Mouse (Mus musculus) retina, embryonic 14.5 days (tissue): ENCODE results near the gene Gm28053.

Experiments
- DNase-seq: peaks from one replicate; pipeline ENCODE4 v3.0.0-alpha.2; 2015; ENCODE audit warnings: low spot score

Gene Gm28053

GRCm38 (mm10) chr6:48692962-48693361 lies 25.4 kb upstream of the Gm28053 start:
- no peak for DNase-seq

- DNase-seq, result no peak
Observed at GRCm38 (mm10) chr6:48696830-48697554, 21.4 kb upstream of the Gm28053 start.

GRCm38 (mm10) chr6:48697555-48697930 lies 20.9 kb upstream of the Gm28053 start:
- no peak for DNase-seq

GRCm38 (mm10) chr6:48698066-48698856 lies 20.1 kb upstream of the Gm28053 start:
- no peak for DNase-seq

- DNase-seq, result no peak
Observed at GRCm38 (mm10) chr6:48698888-48699287, 19.5 kb upstream of the Gm28053 start.

GRCm38 (mm10) chr6:48700251-48701075 lies 17.9 kb upstream of the Gm28053 start:
- no peak for DNase-seq

GRCm38 (mm10) chr6:48702146-48702545 lies 16.3 kb upstream of the Gm28053 start:
- no peak for DNase-seq

GRCm38 (mm10) chr6:48702601-48703000 lies 15.8 kb upstream of the Gm28053 start:
- no peak for DNase-seq

- no peak for DNase-seq
Observed at GRCm38 (mm10) chr6:48704146-48704545, 14.3 kb upstream of the Gm28053 start.

- DNase-seq, result no peak
Observed at GRCm38 (mm10) chr6:48706130-48706529, 12.3 kb upstream of the Gm28053 start.

- no peak for DNase-seq
Observed at GRCm38 (mm10) chr6:48720326-48720725, 1.9 kb downstream of the Gm28053 start.

- no peak for DNase-seq
Observed at GRCm38 (mm10) chr6:48723468-48723867, 5.1 kb downstream of the Gm28053 start.

- DNase-seq, result no peak
Observed at GRCm38 (mm10) chr6:48725476-48725875, 7.1 kb downstream of the Gm28053 start.

GRCm38 (mm10) chr6:48727761-48728160 lies 9.4 kb downstream of the Gm28053 start:
- DNase-seq, result no peak

GRCm38 (mm10) chr6:48732864-48733304 lies 14.5 kb downstream of the Gm28053 start:
- no peak for DNase-seq

- no peak for DNase-seq
Observed at GRCm38 (mm10) chr6:48733660-48734059, 15.3 kb downstream of the Gm28053 start.

GRCm38 (mm10) chr6:48737053-48737452 lies 18.6 kb downstream of the Gm28053 start:
- no peak for DNase-seq

- DNase-seq, result no peak
Observed at GRCm38 (mm10) chr6:48737688-48738087, 19.3 kb downstream of the Gm28053 start.

GRCm38 (mm10) chr6:48738961-48739779 lies 20.8 kb downstream of the Gm28053 start, which contains the start of gene Gimap1:
Gene Gimap1, plus strand, starts transcription at chr6:48739054.
- DNase-seq, result no peak

GRCm38 (mm10) chr6:48739780-48740055 lies 21.3 kb downstream of the Gm28053 start:
- no peak for DNase-seq

GRCm38 (mm10) chr6:48740501-48741169 lies 22.2 kb downstream of the Gm28053 start:
- no peak for DNase-seq
